Mouse (Mus musculus): ENCODE results near the gene Rars2. TPM values are rescaled to one million over a fixed set of nuclear protein-coding genes. Genes with fewer than 3 reads are reported as not detected.

Rars2 gene
- total and polyA plus RNA-seq, 2 experiments from 2014 or later = 24.1 to 44.9 TPM

DNA sequence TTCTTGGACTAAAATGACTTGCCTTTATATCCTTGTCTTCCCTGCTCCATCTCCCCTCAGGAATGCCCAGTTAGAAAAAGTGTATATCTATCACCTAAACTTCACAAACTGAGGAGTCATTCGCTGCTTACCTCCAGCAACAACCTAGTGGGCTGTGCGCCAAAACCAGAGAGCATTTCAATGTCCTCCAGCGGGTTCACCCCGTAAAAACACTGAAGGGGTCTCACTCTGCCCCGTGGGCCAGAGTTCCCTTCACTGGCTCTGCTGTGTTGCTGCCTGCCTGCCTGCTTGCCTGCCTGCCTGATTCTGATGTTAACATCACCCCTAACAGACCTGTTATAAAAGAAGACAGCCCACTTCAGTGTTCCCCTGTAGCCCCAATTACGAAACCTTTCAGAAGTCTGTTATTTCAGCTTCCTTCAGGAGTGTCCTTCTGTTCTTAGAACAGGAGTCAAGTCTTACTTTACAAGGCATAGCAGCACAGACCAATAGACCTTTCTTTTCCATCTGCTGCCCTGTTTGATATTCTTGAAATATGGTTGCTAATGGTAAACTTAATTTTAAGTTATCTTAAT lies 1.1 kb upstream of the Rars2 start:
- TF ChIP-seq CTCF (IDR thresholded peaks at IDR 0.05) = no peak
- H3K4me3 ChIP-seq (ENCODE audit: low read depth, low read length) = peak overlapping the region; percentile 67
- peak overlapping the region; percentile 71 for H3K9ac ChIP-seq (replicated peaks; ENCODE audit: low read length, poor library complexity, severe bottlenecking)
- peaks cover 13% of the 10 kb centered on the region for H3K4me1 ChIP-seq (ENCODE audit: insufficient read depth, low read length)
- WGBS = 73% methylated on average over 6 of the region's 6 CpGs
- DNase-seq (ENCODE audit: low spot score) (no peak), ATAC-seq (ENCODE audit: low FRiP score) (no peak)
- no peaks in the 10 kb centered on the region for H3K9me3 ChIP-seq (ENCODE audit: low read length)
- peak overlapping the region; percentile 82 for H3K4me2 ChIP-seq (ENCODE audit: low read depth, low read length, poor library complexity, severe bottlenecking)
- H3K27ac ChIP-seq (ENCODE audit: low read depth, low read length) = no peak overlapping the region
- H3K36me3 ChIP-seq (ENCODE audit: insufficient read depth, low read length) = peaks cover 6% of the 10 kb centered on the region; the same call in 1 of the 2 replicates
- H3K27me3 ChIP-seq (ENCODE audit: insufficient read depth, low read length) = no peaks in the 10 kb centered on the region

DNA sequence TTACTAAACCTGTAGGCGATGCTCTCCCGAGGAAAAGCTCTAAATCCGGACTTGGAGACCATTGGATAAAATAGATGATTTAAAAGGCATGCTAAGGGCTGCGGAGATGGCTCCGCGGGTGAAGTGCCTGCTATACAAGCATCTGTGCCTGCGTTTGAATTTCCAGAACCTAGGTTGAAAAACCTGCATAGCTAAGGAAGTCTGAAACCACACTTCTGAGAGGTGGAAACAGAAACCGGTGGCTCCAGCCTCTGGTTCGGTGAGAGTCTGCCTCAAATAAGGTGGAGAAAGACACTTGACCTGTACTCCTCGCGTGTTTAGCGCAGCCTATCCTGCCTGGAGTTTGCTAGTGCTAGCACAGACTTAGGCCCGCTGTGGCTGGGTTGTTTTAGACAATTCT lies 546 bp downstream of the Rars2 start:
- no peaks in the 10 kb centered on the region for H3K36me3 ChIP-seq (ENCODE audit: insufficient read depth, low read length)
- peak; percentile 38; the same call in 1 of the 2 replicates for ATAC-seq (ENCODE audit: low FRiP score)
- H3K4me1 ChIP-seq (ENCODE audit: insufficient read depth, low read length) = peaks cover 13% of the 10 kb centered on the region
- no peaks in the 10 kb centered on the region for H3K9me3 ChIP-seq (ENCODE audit: low read length)
- no peaks in the 10 kb centered on the region for H3K27me3 ChIP-seq (ENCODE audit: insufficient read depth, low read length)
- peak overlapping the region; percentile 67 for H3K4me3 ChIP-seq (ENCODE audit: low read depth, low read length)
- peak overlapping the region; percentile 71 for H3K9ac ChIP-seq (replicated peaks; ENCODE audit: low read length, poor library complexity, severe bottlenecking)
- no peak for TF ChIP-seq CTCF (IDR thresholded peaks at IDR 0.05)
- DNase-seq (ENCODE audit: low spot score) = peak; percentile 12
- H3K4me2 ChIP-seq (ENCODE audit: low read depth, low read length, poor library complexity, severe bottlenecking) = peak overlapping the region; percentile 82
- H3K27ac ChIP-seq (ENCODE audit: low read depth, low read length) = peak overlapping the region; percentile 88
- 2% methylated on average over 13 of the region's 13 CpGs for WGBS

DNA sequence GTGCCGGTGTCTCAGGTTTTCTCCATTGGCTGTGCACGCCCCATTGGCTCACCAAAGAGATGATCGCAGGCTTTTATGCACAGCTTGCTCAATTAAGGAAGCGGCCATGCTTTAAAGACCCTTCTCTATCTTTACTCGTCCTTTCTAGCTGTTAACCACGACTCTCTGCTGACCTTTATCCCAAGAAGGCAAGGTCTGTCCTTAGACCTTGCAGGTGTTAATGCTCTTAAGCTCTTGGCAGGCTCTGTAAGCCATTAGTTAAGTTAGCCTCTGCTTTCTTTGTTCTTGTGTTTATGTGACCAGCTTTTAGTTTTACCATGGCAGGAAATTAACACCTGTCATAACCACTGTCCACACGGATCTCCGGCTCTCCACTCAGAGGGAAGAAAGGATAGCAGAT lies 1.4 kb downstream of the Rars2 start:
- Histone ChIP-seq H3K9me3 (ENCODE audit: low read length) (no peaks in the 10 kb centered on the region), H3K4me1 (ENCODE audit: insufficient read depth, low read length) (peaks cover 13% of the 10 kb centered on the region), H3K9ac (replicated peaks; ENCODE audit: low read length, poor library complexity, severe bottlenecking) (peak overlapping the region; percentile 71), H3K4me3 (ENCODE audit: low read depth, low read length) (peak overlapping the region; percentile 67), H3K27ac (ENCODE audit: low read depth, low read length) (no peak overlapping the region; the same call in 1 of the 2 replicates), H3K4me2 (ENCODE audit: low read depth, low read length, poor library complexity, severe bottlenecking) (peak overlapping the region; percentile 82), H3K27me3 (ENCODE audit: insufficient read depth, low read length) (no peaks in the 10 kb centered on the region), H3K36me3 (ENCODE audit: insufficient read depth, low read length) (no peaks in the 10 kb centered on the region)
- DNase-seq (ENCODE audit: low spot score) (no peak), ATAC-seq (ENCODE audit: low FRiP score) (no peak)
- no peak for TF ChIP-seq CTCF (IDR thresholded peaks at IDR 0.05)
- 51% methylated on average over 8 of the region's 8 CpGs for WGBS

DNA sequence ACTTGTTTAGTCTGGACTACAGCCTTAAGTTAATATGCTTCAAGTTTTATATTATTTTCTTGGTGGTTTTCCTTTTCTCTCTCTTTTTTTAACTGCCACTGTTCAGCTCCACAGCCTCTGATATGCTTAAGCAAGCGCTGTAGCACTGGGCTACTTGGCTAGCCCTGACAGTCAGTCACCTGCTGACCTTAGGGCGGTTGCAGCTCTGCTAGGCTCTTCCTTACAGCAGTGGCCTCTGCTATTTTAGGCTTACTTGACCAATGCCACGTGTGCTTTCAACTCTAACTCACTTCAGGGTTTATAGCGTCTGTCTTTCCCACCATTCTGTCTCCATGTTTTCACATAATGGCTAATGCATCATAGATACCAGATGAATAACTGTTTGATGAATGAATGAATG lies 10.8 kb downstream of the Rars2 start:
- Histone ChIP-seq H3K4me1 (ENCODE audit: insufficient read depth, low read length) (no peaks in the 10 kb centered on the region), H3K27me3 (ENCODE audit: insufficient read depth, low read length) (no peaks in the 10 kb centered on the region), H3K9me3 (ENCODE audit: low read length) (no peaks in the 10 kb centered on the region), H3K9ac (replicated peaks; ENCODE audit: low read length, poor library complexity, severe bottlenecking) (no peak overlapping the region), H3K4me2 (ENCODE audit: low read depth, low read length, poor library complexity, severe bottlenecking) (no peak overlapping the region), H3K27ac (ENCODE audit: low read depth, low read length) (no peak overlapping the region), H3K36me3 (ENCODE audit: insufficient read depth, low read length) (peaks cover 18% of the 10 kb centered on the region), H3K4me3 (ENCODE audit: low read depth, low read length) (no peak overlapping the region)
- DNase-seq (ENCODE audit: low spot score) = no peak
- WGBS = 89% methylated on average over 4 of the region's 4 CpGs
- ATAC-seq (ENCODE audit: low FRiP score) = no peak
- TF ChIP-seq CTCF (IDR thresholded peaks at IDR 0.05) = no peak

DNA sequence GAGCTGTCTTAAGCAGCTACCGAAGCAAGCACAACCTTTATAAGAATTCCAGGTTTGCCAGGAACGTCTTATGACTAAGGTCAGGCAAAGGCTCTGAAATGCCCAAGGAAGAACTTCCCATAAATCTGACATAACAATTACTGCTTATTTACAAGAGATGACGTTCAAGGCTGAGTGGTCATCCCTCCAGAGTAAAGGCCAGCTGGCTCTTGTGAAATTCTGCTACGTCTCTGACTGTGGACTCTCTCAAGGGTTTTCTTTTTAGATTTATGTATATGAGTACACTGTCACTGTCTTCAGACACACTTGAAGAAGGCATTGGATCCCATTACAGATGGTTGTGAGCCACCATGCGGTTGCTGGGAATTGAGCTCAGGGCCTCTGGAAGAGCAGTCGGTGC lies 11.6 kb downstream of the Rars2 start:
- DNase-seq (ENCODE audit: low spot score) (no peak), ATAC-seq (ENCODE audit: low FRiP score) (no peak)
- H3K27me3 ChIP-seq (ENCODE audit: insufficient read depth, low read length) = no peaks in the 10 kb centered on the region
- H3K27ac ChIP-seq (ENCODE audit: low read depth, low read length) = no peak overlapping the region
- TF ChIP-seq CTCF (IDR thresholded peaks at IDR 0.05) = no peak
- peaks cover 22% of the 10 kb centered on the region for H3K36me3 ChIP-seq (ENCODE audit: insufficient read depth, low read length)
- H3K9ac ChIP-seq (replicated peaks; ENCODE audit: low read length, poor library complexity, severe bottlenecking) = no peak overlapping the region
- H3K9me3 ChIP-seq (ENCODE audit: low read length) = no peaks in the 10 kb centered on the region
- 93% methylated on average over 6 of the region's 6 CpGs for WGBS
- no peaks in the 10 kb centered on the region for H3K4me1 ChIP-seq (ENCODE audit: insufficient read depth, low read length)
- H3K4me2 ChIP-seq (ENCODE audit: low read depth, low read length, poor library complexity, severe bottlenecking) = no peak overlapping the region
- no peak overlapping the region for H3K4me3 ChIP-seq (ENCODE audit: low read depth, low read length)

DNA sequence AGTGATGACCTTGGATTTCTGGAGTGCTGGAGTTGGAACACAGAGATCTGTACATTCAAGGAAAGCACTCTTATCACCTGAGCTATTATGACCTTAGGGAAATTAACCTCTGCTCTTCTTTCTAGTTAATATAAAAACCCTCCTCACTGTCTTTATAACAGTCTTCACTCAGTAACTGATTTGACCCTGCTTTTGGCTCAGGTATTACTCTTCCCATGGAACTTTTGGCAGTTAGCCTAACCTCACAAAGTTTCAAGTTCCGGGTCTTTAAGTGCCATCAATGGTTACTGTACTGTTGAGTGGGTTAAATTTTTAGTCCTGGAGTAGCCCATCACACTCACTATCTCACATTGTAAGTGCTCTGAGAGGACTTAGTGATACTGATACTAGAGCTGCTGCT lies 15.2 kb downstream of the Rars2 start:
- H3K27me3 ChIP-seq (ENCODE audit: insufficient read depth, low read length) = no peaks in the 10 kb centered on the region
- no peak overlapping the region for H3K27ac ChIP-seq (ENCODE audit: low read depth, low read length)
- no peak overlapping the region for H3K4me3 ChIP-seq (ENCODE audit: low read depth, low read length)
- no peak overlapping the region for H3K9ac ChIP-seq (replicated peaks; ENCODE audit: low read length, poor library complexity, severe bottlenecking)
- TF ChIP-seq CTCF (IDR thresholded peaks at IDR 0.05) = no peak
- no peak overlapping the region for H3K4me2 ChIP-seq (ENCODE audit: low read depth, low read length, poor library complexity, severe bottlenecking)
- WGBS = 98% methylated on average over 1 of the region's 1 CpGs
- H3K9me3 ChIP-seq (ENCODE audit: low read length) = no peaks in the 10 kb centered on the region
- ATAC-seq (ENCODE audit: low FRiP score) (no peak), DNase-seq (ENCODE audit: low spot score) (no peak)
- peaks cover 26% of the 10 kb centered on the region for H3K36me3 ChIP-seq (ENCODE audit: insufficient read depth, low read length)
- H3K4me1 ChIP-seq (ENCODE audit: insufficient read depth, low read length) = no peaks in the 10 kb centered on the region

Measured in midbrain, postnatal 0 days (tissue).